Mouse (Mus musculus) left cerebral cortex, postnatal 4 days (tissue): ENCODE data around the gene Rab3gap1. TPM values are rescaled to one million over a fixed set of nuclear protein-coding genes. Genes with fewer than 3 reads are reported as not detected.
"Not testable (repeated sequence)": the region's sequence is repeated elsewhere in the genome, so short reads cannot be mapped to it uniquely, and the experiment has no call there.

Experiments used
- DNase-seq: peaks from one replicate; pipeline ENCODE4 v3.0.0-alpha.2; 2022
- intact Hi-C: fragments of 180-260 bp; cut with DNase I; formaldehyde crosslinking; loops from one replicate; pipeline ENCODE4 v1.15.1; 2025
- total RNA-seq, 2 experiments: library from RNA; stranded (reverse); gene quantifications; 2 replicates each; pipeline ENCODE4 v1.2.3; 2021

Rab3gap1 gene
- total RNA-seq, 2 experiments from 2014 or later: 33.0 to 33.1 TPM

- intact Hi-C loops: no loop called here
These were observed 46.7 kb downstream of the Rab3gap1 start for GRCm38 (mm10) chr1:127915316-127915715.

GRCm38 (mm10) chr1:127915802-127916201, 47.2 kb downstream of the Rab3gap1 start:
- intact Hi-C loops: no loop called here
- DNase-seq: no peak

More at GRCm38 (mm10) chr1:127915316-127915715, 46.7 kb downstream of the Rab3gap1 start:
- no peak for DNase-seq

- no peak for DNase-seq
- intact Hi-C loops: loop anchor here (10.0 kb wide), 1 partner anchor 211 kb away; no protein-coding TSS in a partner anchor
These were observed 64.8 kb downstream of the Rab3gap1 start for GRCm38 (mm10) chr1:127933405-127933804.

- intact Hi-C loops: loop anchor here (10.0 kb wide), 1 partner anchor 210 kb away; no protein-coding TSS in a partner anchor
- no peak for DNase-seq
These were observed 65.7 kb downstream of the Rab3gap1 start for GRCm38 (mm10) chr1:127934322-127934721.

- intact Hi-C loops: loop anchor here (10.0 kb wide), 1 partner anchor 208 kb away; no protein-coding TSS in a partner anchor
- DNase-seq: peak; percentile 16
These were observed 68.7 kb downstream of the Rab3gap1 start for GRCm38 (mm10) chr1:127937277-127937676.

GRCm38 (mm10) chr1:127942231-127942630, 73.7 kb downstream of the Rab3gap1 start:
- intact Hi-C loops: no loop called here
- no peak for DNase-seq

GRCm38 (mm10) chr1:127943516-127943915, 74.9 kb downstream of the Rab3gap1 start:
- intact Hi-C loops: no loop called here
- no peak for DNase-seq

GRCm38 (mm10) chr1:127945696-127946575, 77.4 kb downstream of the Rab3gap1 start:
- intact Hi-C loops: no loop called here
- DNase-seq: peak; percentile 71

- no peak for DNase-seq
- intact Hi-C loops: no loop called here
These were observed 78.2 kb downstream of the Rab3gap1 start for GRCm38 (mm10) chr1:127946615-127947249.

GRCm38 (mm10) chr1:127948748-127949147, 80.2 kb downstream of the Rab3gap1 start:
- intact Hi-C loops: no loop called here

GRCm38 (mm10) chr1:127952276-127952675, 83.7 kb downstream of the Rab3gap1 start:
- no peak for DNase-seq
- intact Hi-C loops: no loop called here

More at GRCm38 (mm10) chr1:127948748-127949147, 80.2 kb downstream of the Rab3gap1 start:
- no peak for DNase-seq

GRCm38 (mm10) chr1:127954198-127954597, 85.6 kb downstream of the Rab3gap1 start:
- intact Hi-C loops, DNase-seq: not testable (repeated sequence)

GRCm38 (mm10) chr1:127954800-127955199, 86.2 kb downstream of the Rab3gap1 start:
- intact Hi-C loops: no loop called here
- no peak for DNase-seq

GRCm38 (mm10) chr1:127956524-127956923, 88.0 kb downstream of the Rab3gap1 start:
- DNase-seq: no peak
- intact Hi-C loops: no loop called here

- intact Hi-C loops: no loop called here
- no peak for DNase-seq
These were observed 90.2 kb downstream of the Rab3gap1 start for GRCm38 (mm10) chr1:127958801-127959200.

- intact Hi-C loops: no loop called here
- no peak for DNase-seq
These were observed 90.7 kb downstream of the Rab3gap1 start for GRCm38 (mm10) chr1:127959312-127959718.

- intact Hi-C loops: no loop called here
- DNase-seq: no peak
These were observed 92.6 kb downstream of the Rab3gap1 start for GRCm38 (mm10) chr1:127961140-127961539.

- DNase-seq: no peak
- intact Hi-C loops: no loop called here
These were observed 94.8 kb downstream of the Rab3gap1 start for GRCm38 (mm10) chr1:127963326-127963725.

GRCm38 (mm10) chr1:127970870-127971269, 102.3 kb downstream of the Rab3gap1 start:
- intact Hi-C loops: no loop called here
- no peak for DNase-seq

- intact Hi-C loops: no loop called here
- no peak for DNase-seq
These were observed 105.5 kb downstream of the Rab3gap1 start for GRCm38 (mm10) chr1:127974082-127974481.

GRCm38 (mm10) chr1:127975676-127976075, 107.1 kb downstream of the Rab3gap1 start:
- DNase-seq: no peak
- intact Hi-C loops: no loop called here

GRCm38 (mm10) chr1:127976106-127976505, 107.5 kb downstream of the Rab3gap1 start:
- DNase-seq: no peak
- intact Hi-C loops: no loop called here
